21 mouse cellular contexts compared by ENCODE assay signal in the genomic region with DNA sequence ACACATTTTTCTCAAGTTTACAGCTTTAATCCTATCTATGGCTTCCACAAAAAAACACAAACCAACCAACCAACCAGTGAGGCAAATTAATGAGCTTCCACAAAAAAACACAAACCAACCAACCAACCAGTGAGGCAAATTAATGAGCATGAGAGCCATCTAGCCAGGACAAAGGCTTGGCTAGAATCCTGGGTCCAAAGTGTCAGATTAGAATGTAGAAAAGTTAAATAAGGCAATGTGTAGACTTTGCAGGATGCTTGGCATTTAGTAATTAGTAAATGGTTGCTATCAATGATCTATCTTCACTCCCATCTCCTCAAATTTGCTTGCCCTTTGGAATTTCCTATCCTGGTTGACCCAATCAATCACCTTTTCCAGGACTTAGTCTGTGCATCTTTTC. TPM values are rescaled to one million over a fixed set of nuclear protein-coding genes. Genes with fewer than 3 reads are reported as not detected.
DNase-seq lines count a peak whose midpoint lies in the region; ATAC-seq and TF ChIP-seq lines count a peak whose summit lies in the region.
"Had no signal": no experiment of that assay in that cellular context is flagged by ENCODE, and none has a peak within 500 bp of the region (broad histone marks: within the 10 kb centered on the region; RNA-seq: fewer than 3 reads in every experiment).

No protein-coding gene starts in this region.

- no peak for ATAC-seq in kidney, embryonic 14.5 days (ENCODE audit: low FRiP score, low TSS enrichment)
- no peak for ATAC-seq in midbrain, embryonic 14.5 days (ENCODE audit: low FRiP score, low TSS enrichment)
- ATAC-seq: forebrain, embryonic 14.5 days; hindbrain, postnatal 0 days had no signal

- H3K27me3 ChIP-seq in kidney, embryonic 14.5 days (ENCODE audit: control insufficient read depth, insufficient read depth, low read length) = no peaks in the 10 kb centered on the region
- H3K27me3 ChIP-seq in midbrain, embryonic 14.5 days (ENCODE audit: control insufficient read depth, insufficient read depth, low read length) = no peaks in the 10 kb centered on the region
- H3K27me3 ChIP-seq: embryonic facial prominence, embryonic 15.5 days; heart, embryonic 15.5 days; hindbrain, embryonic 13.5 days had no signal

- no peak for TF ChIP-seq CTCF in brain, embryonic 14.5 days (IDR thresholded peaks at IDR 0.05; ENCODE audit: borderline replicate concordance, extremely low read depth, insufficient read depth, insufficient read length)

- H3K27ac ChIP-seq in kidney, embryonic 14.5 days (ENCODE audit: low read depth, low read length) = no peak overlapping the region
- H3K27ac ChIP-seq in midbrain, embryonic 14.5 days (replicated peaks; ENCODE audit: low read depth, low read length) = no peak overlapping the region
- H3K27ac ChIP-seq: embryonic facial prominence, embryonic 15.5 days; heart, adult 2 months; heart, embryonic 15.5 days; hindbrain, embryonic 13.5 days; hindbrain, postnatal 0 days had no signal

- no peak for TF ChIP-seq POLR2A in brain, embryonic 14.5 days (IDR thresholded peaks at IDR 0.05; ENCODE audit: borderline replicate concordance, extremely low read depth, insufficient read depth, insufficient read length, poor library complexity, severe bottlenecking)

- no peaks in the 10 kb centered on the region for H3K9me3 ChIP-seq in kidney, embryonic 14.5 days (ENCODE audit: control insufficient read depth, low read length)
- no peaks in the 10 kb centered on the region for H3K9me3 ChIP-seq in midbrain, embryonic 14.5 days (ENCODE audit: control insufficient read depth, low read length)
- H3K9me3 ChIP-seq: embryonic facial prominence, embryonic 15.5 days; heart, embryonic 15.5 days; hindbrain, embryonic 13.5 days had no signal

- H3K4me2 ChIP-seq in kidney, embryonic 14.5 days (replicated peaks; ENCODE audit: low read depth, low read length) = no peak overlapping the region
- H3K4me2 ChIP-seq in midbrain, embryonic 14.5 days (ENCODE audit: low read length) = no peak overlapping the region
- H3K4me2 ChIP-seq: embryonic facial prominence, embryonic 15.5 days; heart, embryonic 11.5 days; heart, embryonic 15.5 days; hindbrain, embryonic 13.5 days had no signal

- H3K36me3 ChIP-seq in kidney, embryonic 14.5 days (ENCODE audit: control insufficient read depth, insufficient read depth, low read length) = peaks cover 30% of the 10 kb centered on the region
- peaks cover 14% of the 10 kb centered on the region for H3K36me3 ChIP-seq in midbrain, embryonic 14.5 days (ENCODE audit: control insufficient read depth, insufficient read depth, low read length)

- peak; percentile 26 for DNase-seq in kidney, adult 11 months
- no peak for DNase-seq in kidney, postnatal 10 days
- peak; percentile 35 for DNase-seq in kidney, postnatal 14 days
- DNase-seq in Muller cell, postnatal 12 days (ENCODE audit: inconsistent ontology term) = peak; percentile 40
- DNase-seq in brain, embryonic 14.5 days (ENCODE audit: low read depth) = peak; percentile 15
- no peak for DNase-seq in midbrain, embryonic 14.5 days
- DNase-seq: cerebellum, adult 11 months; cerebellum, adult 8-10 months; cerebellum, postnatal 14 days; embryo, embryonic 11 days; gastrocnemius, postnatal 14 days; heart, adult 2 months; heart, postnatal 14 days had no signal

- no peak overlapping the region for H3K4me3 ChIP-seq in kidney, embryonic 14.5 days (ENCODE audit: low read length)
- H3K4me3 ChIP-seq in midbrain, embryonic 14.5 days (replicated peaks; ENCODE audit: low read depth, low read length) = no peak overlapping the region
- H3K4me3 ChIP-seq: embryonic facial prominence, embryonic 15.5 days; heart, adult 2 months; heart, embryonic 15.5 days; hindbrain, embryonic 13.5 days had no signal

- no peak overlapping the region for H3K9ac ChIP-seq in kidney, embryonic 14.5 days (ENCODE audit: low read depth, low read length)
- H3K9ac ChIP-seq in midbrain, embryonic 14.5 days (replicated peaks; ENCODE audit: low read length) = no peak overlapping the region
- H3K9ac ChIP-seq: embryonic facial prominence, embryonic 15.5 days; heart, embryonic 15.5 days; hindbrain, embryonic 13.5 days had no signal

- H3K4me1 ChIP-seq in kidney, embryonic 14.5 days (ENCODE audit: control insufficient read depth, insufficient read depth, low read length) = 0 out of 2 replicates have a peak, but pooled peaks cover 4% of the 10 kb centered on the region
- peaks cover 25% of the 10 kb centered on the region for H3K4me1 ChIP-seq in midbrain, embryonic 14.5 days (ENCODE audit: control insufficient read depth, insufficient read depth, low read length)

RNA-seq across cellular contexts. Expression of a gene that starts 11.7 kb away (rescaled TPM):
- 20.9 and 21.0 TPM in 2 replicates for polyA plus RNA-seq in kidney, embryonic 14.5 days (2014; fragmentation: Nextera tagmentation; extraction: Ambion mirVana)
- polyA plus RNA-seq in brain, embryonic 14.5 days (2012; rRNA removed) = 5.2 and 8.3 TPM in 2 replicates
- 9.1 and 10.3 TPM in 2 replicates for polyA plus RNA-seq in midbrain, embryonic 14.5 days (2014; fragmentation: Nextera tagmentation; extraction: Ambion mirVana)

RNA-seq across cellular contexts. Expression of a gene that starts 30.7 kb away (rescaled TPM):
- polyA plus RNA-seq in kidney, embryonic 14.5 days (2014; fragmentation: Nextera tagmentation; extraction: Ambion mirVana) = 4.4 and 5.1 TPM in 2 replicates
- 0.49 and 0.81 TPM in 2 replicates for polyA plus RNA-seq in brain, embryonic 14.5 days (2012; rRNA removed)
- polyA plus RNA-seq in midbrain, embryonic 14.5 days (2014; fragmentation: Nextera tagmentation; extraction: Ambion mirVana) = 1.6 and 2.3 TPM in 2 replicates
- polyA plus RNA-seq: erythroblast, embryonic 14.5 days had no signal

RNA-seq across cellular contexts. Expression of a gene that starts 43.1 kb away (rescaled TPM):
- polyA plus RNA-seq in kidney, embryonic 14.5 days (2014; fragmentation: Nextera tagmentation; extraction: Ambion mirVana) = 190 and 230 TPM in 2 replicates
- 91.3 and 119 TPM in 2 replicates for polyA plus RNA-seq in brain, embryonic 14.5 days (2012; rRNA removed)
- 190 and 210 TPM in 2 replicates for polyA plus RNA-seq in midbrain, embryonic 14.5 days (2014; fragmentation: Nextera tagmentation; extraction: Ambion mirVana)

Comparison
In these comparisons a context has a peak if more than half of its experiments do, and no peak if none do; other contexts are left out.
1. DNase-seq: peak in kidney, adult 11 months (single experiment), kidney, postnatal 14 days (single experiment), Muller cell, postnatal 12 days (single experiment) and brain, embryonic 14.5 days (single experiment); none in kidney, postnatal 10 days (single experiment) and midbrain, embryonic 14.5 days (single experiment).